Mouse (Mus musculus): ENCODE results near the gene Zfp39.

GRCm38 (mm10) chr11:58867039-58867953, 36.7 kb downstream of the Zfp39 start, which contains the start of gene 2810021J22Rik:
- TF ChIP-seq GATA1 (IDR thresholded peaks at IDR 0.05; ENCODE audit: low read length) (no peak; the same call in 1 of the 2 replicates), TAL1 (IDR thresholded peaks at IDR 0.05; ENCODE audit: low read length) (no peak)

Data from erythroblast, embryonic 14.5 days (primary cell).